Comparison of ENCODE assay signal across 8 mouse cellular contexts in the genomic region with DNA sequence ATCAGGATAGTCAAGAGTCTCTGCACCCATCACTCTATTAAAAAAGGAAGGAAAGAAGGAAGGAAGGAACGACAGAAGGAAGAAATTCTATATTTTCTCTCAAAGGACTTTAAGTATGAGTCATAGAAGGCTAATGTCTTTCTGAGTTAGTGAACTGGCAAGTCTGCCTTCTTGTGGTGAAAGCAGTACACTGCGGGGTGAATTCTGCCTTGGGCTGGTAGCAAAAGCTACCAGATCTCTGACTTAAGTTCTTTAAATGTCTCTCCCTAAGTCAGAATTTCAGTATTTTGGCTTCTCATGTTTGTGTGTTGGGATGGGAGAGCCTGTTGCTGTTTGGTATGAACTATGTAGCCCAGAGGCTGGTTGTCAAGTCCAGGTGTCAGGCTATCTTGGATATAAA. TPM values are rescaled to one million over a fixed set of nuclear protein-coding genes. Genes with fewer than 3 reads are reported as not detected.
DNase-seq lines count a peak whose midpoint lies in the region; ATAC-seq and TF ChIP-seq lines count a peak whose summit lies in the region.

No protein-coding gene starts in this region.

- peaks cover 4% of the 10 kb centered on the region; the same call in 1 of the 2 replicates for H3K9me3 ChIP-seq in forebrain, embryonic 10.5 days
- no peaks in the 10 kb centered on the region for H3K9me3 ChIP-seq in intestine, embryonic 15.5 days
- no peaks in the 10 kb centered on the region for H3K9me3 ChIP-seq in lung, embryonic 14.5 days (ENCODE audit: low read depth, low read length)

- H3K4me1 ChIP-seq in forebrain, embryonic 10.5 days = peaks cover 3% of the 10 kb centered on the region; the same call in 1 of the 2 replicates
- H3K4me1 ChIP-seq in intestine, embryonic 15.5 days (replicated peaks) = no peaks in the 10 kb centered on the region
- H3K4me1 ChIP-seq in lung, embryonic 14.5 days (ENCODE audit: insufficient read depth) = no peaks in the 10 kb centered on the region
- peaks cover 3% of the 10 kb centered on the region; the same call in 1 of the 2 replicates for H3K4me1 ChIP-seq in olfactory bulb, adult 2 months (ENCODE audit: control insufficient read depth, insufficient read depth, low read length)

- peak overlapping the region; percentile 56 for H3K4me2 ChIP-seq in intestine, embryonic 15.5 days (replicated peaks)
- H3K4me2 ChIP-seq in lung, embryonic 14.5 days = peak overlapping the region; percentile 54

- no peak for TF ChIP-seq POLR2A in olfactory bulb, adult 2 months (IDR thresholded peaks at IDR 0.05; ENCODE audit: insufficient read depth, low read depth, low read length)

- peak; percentile 68 for ATAC-seq in intestine, embryonic 15.5 days
- peak; percentile 52 for ATAC-seq in lung, embryonic 14.5 days (ENCODE audit: insufficient read depth)

- peak; percentile 47; the same call in 1 of the 2 replicates for TF ChIP-seq CTCF in lung, embryonic 14.5 days (IDR thresholded peaks at IDR 0.05; ENCODE audit: low read depth)
- TF ChIP-seq CTCF in olfactory bulb, adult 2 months (IDR thresholded peaks at IDR 0.05; ENCODE audit: insufficient read depth, low read depth, low read length) = no peak

- H3K4me3 ChIP-seq in forebrain, embryonic 10.5 days = peak overlapping the region; percentile 55
- H3K4me3 ChIP-seq in intestine, embryonic 15.5 days (replicated peaks) = peak overlapping the region; percentile 47
- H3K4me3 ChIP-seq in lung, embryonic 14.5 days (ENCODE audit: low read depth, low read length) = peak overlapping the region; percentile 42
- peak overlapping the region; percentile 68 for H3K4me3 ChIP-seq in olfactory bulb, adult 2 months (ENCODE audit: insufficient read depth, low read depth, low read length)

- DNase-seq in left cerebral cortex, adult 11 months (ENCODE audit: low spot score) = peak; percentile 1
- DNase-seq in left cerebral cortex, adult 8-10 months (ENCODE audit: low spot score in 2 of 2) = no peak
- DNase-seq in ZHBTc4 (ENCODE audit: low read depth, low spot score) = peak; percentile 50
- no peak for DNase-seq in forebrain, embryonic 10.5 days (ENCODE audit: extremely low spot score, low spot score)
- DNase-seq in lung, embryonic 14.5 days = peak; percentile 74
- no peak for DNase-seq in frontal cortex, postnatal 25 days (ENCODE audit: low spot score in 2 of 2)

- no peaks in the 10 kb centered on the region for H3K36me3 ChIP-seq in forebrain, embryonic 10.5 days (replicated peaks)
- H3K36me3 ChIP-seq in intestine, embryonic 15.5 days = no peaks in the 10 kb centered on the region
- no peaks in the 10 kb centered on the region for H3K36me3 ChIP-seq in lung, embryonic 14.5 days (ENCODE audit: insufficient read depth)

- no peaks in the 10 kb centered on the region for H3K27me3 ChIP-seq in forebrain, embryonic 10.5 days (ENCODE audit: poor library complexity, severe bottlenecking)
- H3K27me3 ChIP-seq in intestine, embryonic 15.5 days (replicated peaks) = no peaks in the 10 kb centered on the region
- no peaks in the 10 kb centered on the region for H3K27me3 ChIP-seq in lung, embryonic 14.5 days (ENCODE audit: insufficient read depth, low read length)

- peak overlapping the region; percentile 81 for H3K27ac ChIP-seq in forebrain, embryonic 10.5 days
- peak overlapping the region; percentile 61 for H3K27ac ChIP-seq in intestine, embryonic 15.5 days
- peak overlapping the region; percentile 56 for H3K27ac ChIP-seq in lung, embryonic 14.5 days (ENCODE audit: low read depth)
- peak overlapping the region; percentile 90 for H3K27ac ChIP-seq in olfactory bulb, adult 2 months (ENCODE audit: insufficient read depth, low read depth, low read length)

- 31% methylated on average over 2 of the region's 2 CpGs for WGBS in forebrain, embryonic 10.5 days
- 24% methylated on average over 2 of the region's 2 CpGs for WGBS in intestine, embryonic 15.5 days
- 26% methylated on average over 2 of the region's 2 CpGs for WGBS in lung, embryonic 14.5 days
- 14% methylated on average over 2 of the region's 2 CpGs for WGBS in olfactory bulb, adult 2 months

- H3K9ac ChIP-seq in intestine, embryonic 15.5 days = 0 out of 2 replicates have a peak overlapping the region, but pooled peaks have one; percentile 23
- H3K9ac ChIP-seq in lung, embryonic 14.5 days = 0 out of 2 replicates have a peak overlapping the region, but pooled peaks have one; percentile 36

RNA-seq across cellular contexts. Expression of gene Zfp983, which starts 0.5 kb away (rescaled TPM):
- total RNA-seq in left cerebral cortex, adult 8-10 months (2022) = 10 to 100 TPM in 3 of 4 experiments, 1 to 10 TPM in 1; 8.5 to 14.7 (median 13.2) TPM
- 4.1 and 5.9 TPM in 2 replicates for polyA plus RNA-seq in forebrain, embryonic 10.5 days (2016; fragmentation: Nextera tagmentation; extraction: Ambion mirVana)
- 3.7 and 4.1 TPM in 2 replicates for polyA plus RNA-seq in intestine, embryonic 15.5 days (2015; fragmentation: Nextera tagmentation; extraction: Ambion mirVana)
- polyA plus RNA-seq in lung, embryonic 14.5 days (2014; fragmentation: Nextera tagmentation; extraction: Ambion mirVana) = 2.9 and 4.3 TPM in 2 replicates
- polyA plus RNA-seq in olfactory bulb, adult 2 months (2012; ENCODE audit: insufficient read depth, insufficient read length, low replicate concordance, missing spikeins) = not detected in 2 replicates

RNA-seq across cellular contexts. Expression of gene Gm10226, which starts 41.7 kb away (rescaled TPM):
- 1 to 10 TPM; 4.9 to 9.6 (median 7.9) TPM for total RNA-seq in left cerebral cortex, adult 8-10 months (2022)
- 7.8 and 9.1 TPM in 2 replicates for polyA plus RNA-seq in forebrain, embryonic 10.5 days (2016; fragmentation: Nextera tagmentation; extraction: Ambion mirVana)
- polyA plus RNA-seq in intestine, embryonic 15.5 days (2015; fragmentation: Nextera tagmentation; extraction: Ambion mirVana) = 6.3 and 8.4 TPM in 2 replicates
- 4.6 and 5.0 TPM in 2 replicates for polyA plus RNA-seq in lung, embryonic 14.5 days (2014; fragmentation: Nextera tagmentation; extraction: Ambion mirVana)
- not detected in 2 replicates for polyA plus RNA-seq in olfactory bulb, adult 2 months (2012; ENCODE audit: insufficient read depth, insufficient read length, low replicate concordance, missing spikeins)

RNA-seq across cellular contexts. Expression of gene Zfp760, which starts 57.6 kb away (rescaled TPM):
- 1 to 10 TPM; 6.2 to 7.0 (median 6.3) TPM for total RNA-seq in left cerebral cortex, adult 8-10 months (2022)
- polyA plus RNA-seq in forebrain, embryonic 10.5 days (2016; fragmentation: Nextera tagmentation; extraction: Ambion mirVana) = 19.8 and 20.1 TPM in 2 replicates
- 7.7 and 8.6 TPM in 2 replicates for polyA plus RNA-seq in intestine, embryonic 15.5 days (2015; fragmentation: Nextera tagmentation; extraction: Ambion mirVana)
- polyA plus RNA-seq in lung, embryonic 14.5 days (2014; fragmentation: Nextera tagmentation; extraction: Ambion mirVana) = 15.3 and 16.8 TPM in 2 replicates
- polyA plus RNA-seq in olfactory bulb, adult 2 months (2012; ENCODE audit: insufficient read depth, insufficient read length, low replicate concordance, missing spikeins) = not detected in 2 replicates

Comparison
In these comparisons a context has a peak if more than half of its experiments do, and no peak if none do; other contexts are left out.
1. DNase-seq: peak in left cerebral cortex, adult 11 months (single experiment), ZHBTc4 (single experiment) and lung, embryonic 14.5 days (single experiment); none in left cerebral cortex, adult 8-10 months (0 of 2), forebrain, embryonic 10.5 days (single experiment) and frontal cortex, postnatal 25 days (0 of 2).
2. Peak in every context shown above with its lines, with median percentiles within 50 percentile points of each other: H3K27ac ChIP-seq and H3K4me3 ChIP-seq.